Mouse (Mus musculus): ENCODE data around the gene Tspan33. TPM values are rescaled to one million over a fixed set of nuclear protein-coding genes. Genes with fewer than 3 reads are reported as not detected.

The Tspan33 gene
- polyA plus RNA-seq, 1 experiment from 2014 or later = 156 TPM

DNA sequence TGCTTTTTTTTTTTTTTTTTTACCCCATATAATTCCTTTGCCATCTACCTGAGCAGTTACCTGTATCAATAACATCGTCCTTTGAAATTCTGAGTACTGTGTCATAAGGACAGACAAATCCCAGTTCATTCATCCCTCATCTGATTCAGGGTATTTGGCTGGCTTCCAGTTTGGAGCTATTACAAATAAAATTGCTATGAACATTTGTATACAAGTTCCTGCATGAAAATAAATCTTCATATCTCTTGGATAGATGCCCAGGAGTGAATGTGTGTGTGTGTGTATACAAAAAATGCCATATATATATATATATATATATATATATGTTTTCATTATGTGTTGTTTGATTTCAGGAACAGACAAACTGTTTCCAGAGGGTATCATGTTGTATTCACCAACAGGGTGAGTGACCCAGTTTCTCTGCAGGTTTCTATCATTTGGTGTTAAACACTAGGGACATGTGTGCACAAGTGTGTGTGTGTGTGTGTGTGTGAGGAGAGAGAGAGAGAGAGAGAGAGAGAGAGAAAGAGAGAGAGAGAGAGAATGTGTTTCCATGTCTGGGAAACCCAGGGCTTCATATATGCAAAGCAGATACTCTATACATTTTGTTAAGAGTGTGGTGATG lies 32.7 kb downstream of the Tspan33 start:
- Histone ChIP-seq H3K9ac (ENCODE audit: low read depth, low read length) (no peak overlapping the region), H3K9me3 (replicated peaks; ENCODE audit: control insufficient read depth, low read length) (no peaks in the 10 kb centered on the region), H3K27me3 (ENCODE audit: control insufficient read depth, insufficient read depth, low read depth, low read length) (no peaks in the 10 kb centered on the region; the same call in 1 of the 2 replicates), H3K27ac (ENCODE audit: low read length) (no peak overlapping the region), H3K36me3 (ENCODE audit: control insufficient read depth, insufficient read depth) (no peaks in the 10 kb centered on the region), H3K4me1 (ENCODE audit: control insufficient read depth, low read depth, low read length) (no peaks in the 10 kb centered on the region), H3K4me3 (ENCODE audit: low read depth, low read length) (no peak overlapping the region), H3K4me2 (ENCODE audit: low read depth, low read length) (no peak overlapping the region)
- ATAC-seq (ENCODE audit: low read depth) = no peak
- whole genome bisulfite sequencing (ENCODE audit: insufficient replicate concordance) = 70% methylated on average over 1 of the region's 1 CpGs

DNA sequence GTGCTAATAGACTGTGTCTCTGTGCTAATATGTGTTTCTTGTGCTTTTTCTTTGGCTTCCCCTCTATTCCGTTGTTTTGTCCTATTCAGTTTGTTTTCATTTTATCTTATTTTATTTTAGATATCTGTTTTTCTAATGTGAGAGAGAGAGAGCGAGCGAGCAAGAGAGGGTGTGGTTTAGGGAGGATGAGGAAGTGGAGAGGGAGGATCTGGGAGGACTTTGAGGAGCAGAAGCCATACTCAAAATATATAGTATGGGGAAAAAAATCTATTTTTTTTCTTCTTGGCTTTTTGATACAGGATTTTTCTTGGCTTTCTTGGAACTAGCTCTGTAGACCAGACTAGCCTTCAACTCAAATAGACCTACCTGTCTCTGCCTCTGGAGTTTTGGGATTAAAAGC lies 34.0 kb downstream of the Tspan33 start:
- Histone ChIP-seq H3K9me3 (replicated peaks; ENCODE audit: control insufficient read depth, low read length) (no peaks in the 10 kb centered on the region), H3K4me3 (ENCODE audit: low read depth, low read length) (no peak overlapping the region), H3K27ac (ENCODE audit: low read length) (no peak overlapping the region), H3K4me1 (ENCODE audit: control insufficient read depth, low read depth, low read length) (no peaks in the 10 kb centered on the region), H3K36me3 (ENCODE audit: control insufficient read depth, insufficient read depth) (no peaks in the 10 kb centered on the region), H3K9ac (ENCODE audit: low read depth, low read length) (no peak overlapping the region), H3K27me3 (ENCODE audit: control insufficient read depth, insufficient read depth, low read depth, low read length) (peaks cover 2% of the 10 kb centered on the region; the same call in 1 of the 2 replicates), H3K4me2 (ENCODE audit: low read depth, low read length) (no peak overlapping the region)
- ATAC-seq (ENCODE audit: low read depth) = no peak
- WGBS (ENCODE audit: insufficient replicate concordance) = 52% methylated on average over 3 of the region's 3 CpGs

DNA sequence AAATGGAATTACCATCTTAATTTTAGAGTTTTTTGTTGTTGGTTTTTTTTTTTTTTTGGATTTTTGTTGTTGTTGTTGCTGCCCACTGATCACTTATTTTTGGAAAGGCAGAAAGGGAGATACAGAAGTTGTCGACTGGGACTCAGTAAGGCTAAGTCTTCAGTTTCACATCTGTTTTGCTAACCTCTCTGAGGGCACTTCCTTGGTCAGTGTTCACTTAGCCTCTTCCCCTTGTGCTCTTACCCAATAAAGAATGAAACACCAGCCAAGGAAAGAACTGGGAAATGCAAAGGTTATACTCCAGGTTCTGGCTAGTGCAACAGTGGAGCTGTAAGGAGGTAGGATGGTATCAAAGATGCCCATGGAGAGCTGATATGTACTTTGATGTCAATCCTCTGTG lies 35.5 kb downstream of the Tspan33 start:
- Histone ChIP-seq H3K4me1 (ENCODE audit: control insufficient read depth, low read depth, low read length) (no peaks in the 10 kb centered on the region), H3K9ac (ENCODE audit: low read depth, low read length) (no peak overlapping the region), H3K4me2 (ENCODE audit: low read depth, low read length) (no peak overlapping the region), H3K27ac (ENCODE audit: low read length) (no peak overlapping the region), H3K36me3 (ENCODE audit: control insufficient read depth, insufficient read depth) (no peaks in the 10 kb centered on the region), H3K27me3 (ENCODE audit: control insufficient read depth, insufficient read depth, low read depth, low read length) (peaks cover 8% of the 10 kb centered on the region), H3K4me3 (ENCODE audit: low read depth, low read length) (no peak overlapping the region), H3K9me3 (replicated peaks; ENCODE audit: control insufficient read depth, low read length) (no peaks in the 10 kb centered on the region)
- 47% methylated on average over 1 of the region's 1 CpGs for WGBS (ENCODE audit: insufficient replicate concordance)
- no peak for ATAC-seq (ENCODE audit: low read depth)

DNA sequence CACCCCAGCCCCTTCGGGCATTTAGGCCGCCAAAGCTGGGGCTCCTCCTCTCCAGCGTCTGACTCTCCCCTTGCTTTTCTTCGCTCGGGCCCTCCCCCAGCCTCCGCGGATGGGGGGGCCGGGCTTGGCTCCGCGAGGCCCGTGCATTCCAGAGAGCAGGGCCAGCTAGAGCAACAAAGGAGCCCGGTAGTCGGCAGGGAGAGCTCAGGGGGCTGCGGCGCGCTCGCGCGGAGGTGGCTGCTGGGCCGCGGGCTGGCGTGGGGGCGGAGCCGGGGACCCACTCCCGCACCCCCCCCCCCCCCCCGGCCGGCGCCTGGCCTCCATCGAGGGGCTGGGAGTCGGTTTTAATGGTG lies 41.3 kb downstream of the Tspan33 start, which contains the start of gene Smo:
Gene Smo, plus strand, starts transcription at position 168 of the 353 bp plus-strand sequence.
- Histone ChIP-seq H3K4me1 (ENCODE audit: control insufficient read depth, low read depth, low read length) (peaks cover 14% of the 10 kb centered on the region), H3K9me3 (replicated peaks; ENCODE audit: control insufficient read depth, low read length) (no peaks in the 10 kb centered on the region), H3K4me3 (ENCODE audit: low read depth, low read length) (peak within 1 kb of the TSS; percentile 71), H3K36me3 (ENCODE audit: control insufficient read depth, insufficient read depth) (no peaks in the 10 kb centered on the region), H3K9ac (ENCODE audit: low read depth, low read length) (peak within 1 kb of the TSS; percentile 79), H3K27ac (ENCODE audit: low read length) (peak within 1 kb of the TSS; percentile 74), H3K4me2 (ENCODE audit: low read depth, low read length) (peak within 1 kb of the TSS; percentile 94), H3K27me3 (ENCODE audit: control insufficient read depth, insufficient read depth, low read depth, low read length) (peaks cover 40% of the 10 kb centered on the region)
- WGBS (ENCODE audit: insufficient replicate concordance) = under 1% methylated on average over 23 of the region's 30 CpGs
- ATAC-seq (ENCODE audit: low read depth) = peak; percentile 79

DNA sequence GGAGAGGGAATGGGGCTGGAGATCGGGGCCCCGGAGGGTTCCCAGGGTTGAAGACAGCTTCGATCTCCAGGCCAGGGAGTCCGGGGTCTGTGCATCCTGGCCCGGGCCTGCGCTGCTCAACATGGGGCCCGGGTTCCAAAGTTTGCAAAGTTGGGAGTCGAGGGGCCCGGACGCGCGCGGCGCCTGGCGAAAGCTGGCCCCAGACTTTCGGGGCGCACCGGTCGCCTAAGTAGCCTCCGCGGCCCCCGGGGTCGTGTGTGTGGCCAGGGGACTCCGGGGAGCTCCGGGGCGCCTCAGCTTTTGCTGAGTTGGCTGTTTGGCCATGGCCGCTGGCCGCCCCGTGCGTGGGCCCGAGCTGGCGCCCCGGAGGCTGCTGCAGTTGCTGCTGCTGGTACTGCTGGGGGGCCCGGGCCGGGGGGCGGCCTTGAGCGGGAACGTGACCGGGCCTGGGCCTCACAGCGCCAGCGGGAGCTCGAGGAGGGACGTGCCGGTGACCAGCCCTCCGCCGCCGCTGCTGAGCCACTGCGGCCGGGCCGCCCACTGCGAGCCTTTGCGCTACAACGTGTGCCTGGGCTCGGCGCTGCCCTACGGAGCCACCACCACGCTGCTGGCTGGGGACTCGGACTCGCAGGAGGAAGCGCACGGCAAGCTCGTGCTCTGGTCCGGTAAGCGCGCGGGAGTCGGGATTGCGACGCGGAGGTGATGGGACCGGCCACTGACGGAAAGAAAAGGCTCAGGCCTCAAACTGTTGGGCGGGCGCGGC lies 41.8 kb downstream of the Tspan33 start:
- no peaks in the 10 kb centered on the region for H3K9me3 ChIP-seq (replicated peaks; ENCODE audit: control insufficient read depth, low read length)
- peaks cover 40% of the 10 kb centered on the region for H3K27me3 ChIP-seq (ENCODE audit: control insufficient read depth, insufficient read depth, low read depth, low read length)
- H3K9ac ChIP-seq (ENCODE audit: low read depth, low read length) = peak overlapping the region; percentile 79
- H3K4me1 ChIP-seq (ENCODE audit: control insufficient read depth, low read depth, low read length) = peaks cover 14% of the 10 kb centered on the region
- peak; percentile 72 for ATAC-seq (ENCODE audit: low read depth)
- H3K4me3 ChIP-seq (ENCODE audit: low read depth, low read length) = peak overlapping the region; percentile 71
- peak overlapping the region; percentile 74 for H3K27ac ChIP-seq (ENCODE audit: low read length)
- WGBS (ENCODE audit: insufficient replicate concordance) = under 1% methylated on average over 75 of the region's 75 CpGs
- no peaks in the 10 kb centered on the region for H3K36me3 ChIP-seq (ENCODE audit: control insufficient read depth, insufficient read depth)
- H3K4me2 ChIP-seq (ENCODE audit: low read depth, low read length) = peak overlapping the region; percentile 94

DNA sequence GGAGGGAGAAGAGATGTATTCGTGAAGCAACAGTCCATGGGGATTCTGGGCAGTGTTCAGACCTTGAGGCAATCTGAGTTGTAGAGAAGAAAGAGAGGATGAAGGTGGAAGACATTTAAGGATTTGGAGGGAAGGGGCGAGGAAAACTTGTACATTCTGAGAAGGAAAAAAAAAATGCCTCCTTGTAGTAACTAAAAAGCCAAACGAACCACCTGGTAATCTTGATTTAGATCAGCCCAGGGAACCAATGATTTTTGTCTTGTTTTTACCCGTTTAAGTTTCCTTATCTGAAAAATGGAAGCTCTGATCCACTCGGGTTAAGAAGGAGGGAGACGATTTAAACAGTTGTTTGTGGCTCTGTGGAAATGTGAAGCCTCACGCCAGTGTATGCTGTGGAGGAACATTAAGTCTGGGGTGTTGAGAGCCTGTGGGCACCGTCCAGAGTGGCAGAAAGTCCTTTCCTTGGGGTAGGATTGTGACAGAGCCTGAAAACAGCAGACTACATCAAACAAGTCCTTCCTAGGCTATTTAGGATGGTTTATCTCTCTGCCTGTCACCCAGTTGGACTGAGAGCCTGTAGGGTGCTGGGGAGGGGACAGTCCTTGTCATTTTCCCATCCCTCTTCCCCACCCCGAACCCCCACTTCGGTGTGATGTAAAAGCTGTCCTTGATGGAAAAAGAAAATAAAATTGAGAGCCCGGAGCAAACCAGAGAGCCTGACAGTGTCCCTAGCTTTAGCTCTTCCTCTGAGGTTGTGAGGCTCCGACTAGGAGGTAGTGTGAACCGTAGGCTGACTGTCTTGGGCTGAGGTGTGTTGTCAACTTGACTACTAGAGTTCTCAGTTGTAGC lies 42.8 kb downstream of the Tspan33 start:
- no peak for ATAC-seq (ENCODE audit: low read depth)
- peak overlapping the region; percentile 71 for H3K4me3 ChIP-seq (ENCODE audit: low read depth, low read length)
- H3K36me3 ChIP-seq (ENCODE audit: control insufficient read depth, insufficient read depth) = no peaks in the 10 kb centered on the region
- H3K27ac ChIP-seq (ENCODE audit: low read length) = no peak overlapping the region
- peaks cover 40% of the 10 kb centered on the region for H3K27me3 ChIP-seq (ENCODE audit: control insufficient read depth, insufficient read depth, low read depth, low read length)
- H3K9ac ChIP-seq (ENCODE audit: low read depth, low read length) = peak overlapping the region; percentile 79
- H3K4me1 ChIP-seq (ENCODE audit: control insufficient read depth, low read depth, low read length) = peaks cover 14% of the 10 kb centered on the region
- 17% methylated on average over 13 of the region's 13 CpGs for WGBS (ENCODE audit: insufficient replicate concordance)
- peak overlapping the region; percentile 94 for H3K4me2 ChIP-seq (ENCODE audit: low read depth, low read length)
- no peaks in the 10 kb centered on the region for H3K9me3 ChIP-seq (replicated peaks; ENCODE audit: control insufficient read depth, low read length)

DNA sequence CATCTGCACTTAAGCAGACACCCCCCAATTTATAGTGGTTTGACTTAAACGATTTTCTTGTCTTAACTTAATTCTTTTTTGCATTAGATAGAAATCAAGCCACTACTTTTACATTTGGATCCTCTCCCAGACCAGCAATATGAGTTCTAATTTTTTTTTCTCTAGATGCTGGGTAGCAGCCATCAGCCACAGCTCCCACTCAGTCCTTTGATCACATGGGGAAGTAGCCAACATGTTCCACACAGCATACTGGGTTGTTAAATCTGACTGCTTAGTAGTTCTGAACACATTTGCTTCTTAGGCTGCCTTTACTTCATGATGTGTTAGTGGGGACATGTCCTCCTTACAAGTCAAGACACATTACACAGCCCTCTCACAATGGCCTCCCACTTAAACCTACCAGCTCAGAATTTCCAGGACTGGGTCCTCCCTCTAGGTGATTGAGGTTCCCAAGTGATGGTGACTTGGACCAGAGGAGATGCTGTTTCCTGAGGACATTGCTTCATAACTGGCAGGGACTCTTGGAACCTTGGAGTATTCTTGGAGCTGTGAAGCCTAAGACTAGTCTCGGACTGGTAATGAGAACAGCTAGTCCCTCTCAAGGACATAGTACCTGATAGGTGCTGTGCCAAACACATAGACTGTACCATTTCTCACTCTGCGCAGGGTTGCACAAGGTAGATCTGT lies 57.6 kb downstream of the Tspan33 start:
- Histone ChIP-seq H3K27ac (ENCODE audit: low read length) (no peak overlapping the region), H3K4me2 (ENCODE audit: low read depth, low read length) (no peak overlapping the region), H3K9ac (ENCODE audit: low read depth, low read length) (no peak overlapping the region), H3K36me3 (ENCODE audit: control insufficient read depth, insufficient read depth) (no peaks in the 10 kb centered on the region), H3K4me3 (ENCODE audit: low read depth, low read length) (no peak overlapping the region), H3K9me3 (replicated peaks; ENCODE audit: control insufficient read depth, low read length) (peaks cover 7% of the 10 kb centered on the region), H3K27me3 (ENCODE audit: control insufficient read depth, insufficient read depth, low read depth, low read length) (no peaks in the 10 kb centered on the region), H3K4me1 (ENCODE audit: control insufficient read depth, low read depth, low read length) (no peaks in the 10 kb centered on the region)
- no peak for ATAC-seq (ENCODE audit: low read depth)
- 79% methylated on average over 3 of the region's 3 CpGs for WGBS (ENCODE audit: insufficient replicate concordance)

DNA sequence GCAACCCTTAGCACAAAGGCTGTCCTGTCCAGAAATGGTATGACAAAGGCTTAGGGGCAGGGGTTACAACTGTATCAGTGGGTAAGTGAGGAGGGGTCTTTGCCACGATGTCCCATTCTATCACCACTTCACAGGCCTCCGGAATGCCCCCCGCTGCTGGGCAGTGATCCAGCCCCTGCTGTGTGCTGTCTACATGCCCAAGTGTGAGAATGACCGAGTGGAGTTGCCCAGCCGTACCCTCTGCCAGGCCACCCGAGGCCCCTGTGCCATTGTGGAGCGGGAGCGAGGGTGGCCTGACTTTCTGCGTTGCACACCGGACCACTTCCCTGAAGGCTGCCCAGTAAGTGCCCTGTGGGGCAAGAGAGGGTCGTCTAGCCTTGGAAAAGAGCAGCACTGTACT lies 59.3 kb downstream of the Tspan33 start:
- Histone ChIP-seq H3K9me3 (replicated peaks; ENCODE audit: control insufficient read depth, low read length) (peaks cover 4% of the 10 kb centered on the region), H3K27ac (ENCODE audit: low read length) (no peak overlapping the region), H3K36me3 (ENCODE audit: control insufficient read depth, insufficient read depth) (no peaks in the 10 kb centered on the region), H3K4me1 (ENCODE audit: control insufficient read depth, low read depth, low read length) (no peaks in the 10 kb centered on the region), H3K4me2 (ENCODE audit: low read depth, low read length) (no peak overlapping the region), H3K4me3 (ENCODE audit: low read depth, low read length) (no peak overlapping the region), H3K27me3 (ENCODE audit: control insufficient read depth, insufficient read depth, low read depth, low read length) (no peaks in the 10 kb centered on the region), H3K9ac (ENCODE audit: low read depth, low read length) (no peak overlapping the region)
- ATAC-seq (ENCODE audit: low read depth) = no peak
- 78% methylated on average over 11 of the region's 11 CpGs for WGBS (ENCODE audit: insufficient replicate concordance)
